Mouse (Mus musculus) ES-Bruce4 (cell line): ENCODE data around the gene Gm5678. TPM values are rescaled to one million over a fixed set of nuclear protein-coding genes. Genes with fewer than 3 reads are reported as not detected.

Experiments used
- H3K27ac ChIP-seq: 2 replicates; pipeline ENCODE4 v1.5.1; 2012; ENCODE audit warnings: low read length, inconsistent platforms; ENCODE audit not compliant: insufficient read depth
- H3K27me3 ChIP-seq: 2 replicates; pipeline ENCODE4 v1.6.1; 2012; ENCODE audit warnings: mild to moderate bottlenecking, low read length, inconsistent platforms; ENCODE audit not compliant: control insufficient read depth, poor library complexity, insufficient read depth, severe bottlenecking
- H3K36me3 ChIP-seq: 2 replicates; pipeline ENCODE4 v1.6.1; 2012; ENCODE audit warnings: inconsistent platforms, mild to moderate bottlenecking, low read length, moderate library complexity; ENCODE audit not compliant: control insufficient read depth, poor library complexity, insufficient read depth, severe bottlenecking
- H3K4me1 ChIP-seq: one replicate; pipeline ENCODE4 v1.8.1; 2011; ENCODE audit warnings: low read length; ENCODE audit not compliant: control insufficient read depth, insufficient read depth
- H3K4me3 ChIP-seq: 2 replicates; pipeline ENCODE4 v1.5.1; 2011; ENCODE audit warnings: low read depth, mild to moderate bottlenecking, low read length
- H3K9ac ChIP-seq: 2 replicates; pipeline ENCODE4 v1.6.1; 2012; ENCODE audit warnings: low read depth, mild to moderate bottlenecking, inconsistent platforms; ENCODE audit not compliant: poor library complexity, severe bottlenecking
- H3K9me3 ChIP-seq: replicated peaks from 2 replicates; pipeline ENCODE4 v1.6.1; 2012; ENCODE audit warnings: mild to moderate bottlenecking, low read length, inconsistent platforms; ENCODE audit not compliant: control insufficient read depth, poor library complexity, insufficient read depth, severe bottlenecking
- CTCF ChIP-seq: IDR thresholded peaks from one replicate; pipeline ENCODE4 v1.8.1; 2011; ENCODE audit warnings: low read depth, low read length
- EP300 ChIP-seq: IDR thresholded peaks from 2 replicates; pipeline ENCODE4 v1.6.1; 2011; ENCODE audit warnings: low read depth, low read length; ENCODE audit not compliant: insufficient read depth
- POLR2A ChIP-seq: IDR thresholded peaks from one replicate; pipeline ENCODE4 v1.8.1; 2011; ENCODE audit warnings: low read length; ENCODE audit not compliant: insufficient read depth
- polyA plus RNA-seq: library from polyadenylated mRNA; stranded (reverse); fragments of >200 nt; gene quantifications from 2 replicates; pipeline ENCODE4 v1.2.4, GENCODE M21; 2011; ENCODE audit warnings: low read depth; ENCODE audit not compliant: missing spikeins, insufficient read depth, insufficient read length

Gm5678 gene
- not detected in 2 replicates for polyA plus RNA-seq

- Histone ChIP-seq H3K4me3 (no peak within 1 kb of the TSS), H3K27me3 (no peaks in the 10 kb centered on the region), H3K36me3 (no peaks in the 10 kb centered on the region), H3K27ac (no peak within 1 kb of the TSS), H3K9me3 (no peaks in the 10 kb centered on the region), H3K4me1 (no peaks in the 10 kb centered on the region), H3K9ac (no peak within 1 kb of the TSS)
- TF ChIP-seq EP300 (no peak), POLR2A (no peak), CTCF (no peak)
Observed at GRCm38 (mm10) chr16:93627761-93628400, at the start of gene Gm5678. Gene Gm5678, plus strand, starts transcription at chr16:93628097.

- H3K9ac ChIP-seq, result no peak overlapping the region
- no peak overlapping the region for H3K27ac ChIP-seq
- no peak overlapping the region for H3K4me3 ChIP-seq
- peaks cover 3% of the 10 kb centered on the region for H3K4me1 ChIP-seq
- H3K36me3 ChIP-seq, result no peaks in the 10 kb centered on the region
- no peaks in the 10 kb centered on the region for H3K9me3 ChIP-seq
- TF ChIP-seq EP300 (no peak), POLR2A (no peak), CTCF (no peak)
- no peaks in the 10 kb centered on the region for H3K27me3 ChIP-seq
Observed at GRCm38 (mm10) chr16:93578346-93579005, 49.4 kb upstream of the Gm5678 start.

GRCm38 (mm10) chr16:93581125-93581524 is 46.8 kb upstream of the Gm5678 start:
- Histone ChIP-seq H3K36me3 (0 out of 2 replicates have a peak, but pooled peaks cover 2% of the 10 kb centered on the region), H3K9ac (no peak overlapping the region), H3K27me3 (no peaks in the 10 kb centered on the region), H3K4me1 (no peaks in the 10 kb centered on the region), H3K4me3 (no peak overlapping the region), H3K27ac (no peak overlapping the region), H3K9me3 (no peaks in the 10 kb centered on the region)
- TF ChIP-seq CTCF (no peak), POLR2A (no peak), EP300 (no peak)

- Histone ChIP-seq H3K4me3 (no peak overlapping the region), H3K36me3 (0 out of 2 replicates have a peak, but pooled peaks cover 2% of the 10 kb centered on the region), H3K4me1 (no peaks in the 10 kb centered on the region), H3K27ac (no peak overlapping the region), H3K9me3 (no peaks in the 10 kb centered on the region), H3K9ac (no peak overlapping the region), H3K27me3 (no peaks in the 10 kb centered on the region)
- no peak for TF ChIP-seq POLR2A
- TF ChIP-seq EP300, result no peak
- no peak for TF ChIP-seq CTCF
Observed at GRCm38 (mm10) chr16:93584976-93585702, 42.8 kb upstream of the Gm5678 start.

- Histone ChIP-seq H3K4me1 (no peaks in the 10 kb centered on the region), H3K27ac (no peak overlapping the region), H3K4me3 (no peak overlapping the region), H3K9ac (no peak overlapping the region), H3K9me3 (no peaks in the 10 kb centered on the region), H3K36me3 (0 out of 2 replicates have a peak, but pooled peaks cover 2% of the 10 kb centered on the region), H3K27me3 (no peaks in the 10 kb centered on the region)
- no peak for TF ChIP-seq POLR2A
Observed at GRCm38 (mm10) chr16:93585703-93586205, 42.1 kb upstream of the Gm5678 start.
